Mouse (Mus musculus): ENCODE measurements around the gene Stil. TPM values are rescaled to one million over a fixed set of nuclear protein-coding genes. Genes with fewer than 3 reads are reported as not detected.

The Stil gene
- polyA plus RNA-seq, 1 experiment from 2014 or later, result 16.2 TPM

DNA sequence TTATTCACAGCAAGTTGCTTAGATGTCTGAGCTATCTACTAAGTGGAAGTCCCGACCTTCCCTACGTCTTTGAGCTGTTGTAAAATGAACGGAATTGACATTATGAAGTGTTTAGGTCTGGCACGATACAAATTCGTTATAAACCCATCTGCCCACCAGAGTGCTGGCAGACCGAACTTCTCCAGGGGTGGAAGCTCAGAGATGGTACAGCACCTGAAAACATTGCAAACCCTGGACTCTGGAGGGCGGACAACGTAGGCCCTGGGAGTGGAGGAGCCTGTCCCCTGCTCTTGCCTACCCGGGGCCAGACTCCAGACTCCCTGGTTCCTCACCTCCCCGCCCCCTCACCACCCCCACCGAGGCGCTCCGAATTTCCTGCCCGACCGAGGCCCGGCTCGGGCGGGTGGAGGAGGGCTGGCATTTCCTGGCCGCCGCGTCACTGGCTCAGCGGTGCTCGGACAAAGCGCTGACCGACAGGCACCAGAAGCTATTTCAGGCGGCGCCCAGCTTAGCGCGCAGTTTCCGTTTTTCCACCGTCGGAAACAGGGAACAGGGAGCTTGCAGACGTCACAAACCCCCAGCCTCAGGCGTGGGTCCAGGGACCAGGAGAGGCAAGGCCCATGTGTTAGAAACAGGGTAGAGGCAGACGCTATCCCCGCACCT lies 52.5 kb downstream of the Stil start:
- H3K4me1 ChIP-seq (ENCODE audit: control insufficient read depth, insufficient read depth, low read length), result peaks cover 13% of the 10 kb centered on the region
- peaks cover 44% of the 10 kb centered on the region for H3K27me3 ChIP-seq (ENCODE audit: control insufficient read depth, insufficient read depth, low read length)
- H3K4me2 ChIP-seq (replicated peaks; ENCODE audit: low read depth, low read length), result peak overlapping the region; percentile 34
- WGBS, result under 1% methylated on average over 36 of the region's 36 CpGs
- H3K9ac ChIP-seq (replicated peaks; ENCODE audit: low read depth, low read length), result no peak overlapping the region
- ATAC-seq (ENCODE audit: insufficient number of reproducible peaks, insufficient read depth, low FRiP score, low read depth), result peak; percentile 59
- no peaks in the 10 kb centered on the region for H3K36me3 ChIP-seq (ENCODE audit: control insufficient read depth, insufficient read depth, low read length)
- H3K4me3 ChIP-seq (ENCODE audit: low read depth, low read length), result peak overlapping the region; percentile 25
- H3K9me3 ChIP-seq (ENCODE audit: control insufficient read depth, low read depth, low read length), result no peaks in the 10 kb centered on the region
- no peak overlapping the region for H3K27ac ChIP-seq (ENCODE audit: low read length)

DNA sequence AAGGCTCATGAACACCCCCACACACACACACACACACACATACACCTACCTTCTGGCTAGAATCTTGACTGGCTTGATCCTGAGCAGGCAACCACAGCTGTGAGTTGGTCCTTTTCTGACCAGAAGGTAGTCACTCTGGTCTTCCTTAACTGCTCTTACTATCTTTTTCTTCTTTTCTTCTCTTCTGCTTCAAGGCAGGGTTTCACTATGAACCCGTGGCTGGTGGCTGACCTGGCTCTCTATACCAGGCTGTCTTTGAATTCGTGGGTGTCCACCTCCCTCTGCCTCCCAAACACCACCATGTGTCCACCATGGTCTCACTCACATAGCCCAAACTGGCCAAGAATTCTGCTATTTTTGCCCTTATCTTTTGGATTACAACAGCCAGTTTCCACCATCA lies 55.1 kb downstream of the Stil start:
- H3K4me2 ChIP-seq (replicated peaks; ENCODE audit: low read depth, low read length), result no peak overlapping the region
- H3K9me3 ChIP-seq (ENCODE audit: control insufficient read depth, low read depth, low read length), result no peaks in the 10 kb centered on the region
- 6% methylated on average over 2 of the region's 2 CpGs for WGBS
- H3K27ac ChIP-seq (ENCODE audit: low read length), result no peak overlapping the region
- H3K9ac ChIP-seq (replicated peaks; ENCODE audit: low read depth, low read length), result no peak overlapping the region
- H3K4me3 ChIP-seq (ENCODE audit: low read depth, low read length), result no peak overlapping the region
- peaks cover 57% of the 10 kb centered on the region for H3K27me3 ChIP-seq (ENCODE audit: control insufficient read depth, insufficient read depth, low read length)
- peaks cover 13% of the 10 kb centered on the region for H3K4me1 ChIP-seq (ENCODE audit: control insufficient read depth, insufficient read depth, low read length)
- H3K36me3 ChIP-seq (ENCODE audit: control insufficient read depth, insufficient read depth, low read length), result no peaks in the 10 kb centered on the region
- ATAC-seq (ENCODE audit: insufficient number of reproducible peaks, insufficient read depth, low FRiP score, low read depth), result no peak

DNA sequence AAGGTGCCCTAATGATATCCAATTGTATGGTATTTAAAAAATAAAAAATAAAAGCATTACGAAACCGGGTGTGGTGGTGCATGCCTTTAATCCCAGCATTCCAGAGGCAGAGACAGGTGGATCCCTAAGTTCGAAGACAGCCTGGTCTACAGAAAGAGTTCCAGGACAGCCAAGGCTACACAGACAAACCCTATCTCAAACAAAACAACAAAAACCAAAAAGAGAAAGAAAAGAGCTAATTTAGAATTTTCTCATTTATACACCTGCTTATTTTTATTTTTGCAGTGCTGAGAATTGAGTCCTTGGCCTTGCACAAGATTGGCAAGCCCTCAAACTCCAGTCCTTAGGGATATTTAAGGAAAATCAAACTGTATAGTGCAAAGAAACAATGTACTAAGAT lies 55.7 kb downstream of the Stil start:
- H3K4me2 ChIP-seq (replicated peaks; ENCODE audit: low read depth, low read length), result no peak overlapping the region

DNA sequence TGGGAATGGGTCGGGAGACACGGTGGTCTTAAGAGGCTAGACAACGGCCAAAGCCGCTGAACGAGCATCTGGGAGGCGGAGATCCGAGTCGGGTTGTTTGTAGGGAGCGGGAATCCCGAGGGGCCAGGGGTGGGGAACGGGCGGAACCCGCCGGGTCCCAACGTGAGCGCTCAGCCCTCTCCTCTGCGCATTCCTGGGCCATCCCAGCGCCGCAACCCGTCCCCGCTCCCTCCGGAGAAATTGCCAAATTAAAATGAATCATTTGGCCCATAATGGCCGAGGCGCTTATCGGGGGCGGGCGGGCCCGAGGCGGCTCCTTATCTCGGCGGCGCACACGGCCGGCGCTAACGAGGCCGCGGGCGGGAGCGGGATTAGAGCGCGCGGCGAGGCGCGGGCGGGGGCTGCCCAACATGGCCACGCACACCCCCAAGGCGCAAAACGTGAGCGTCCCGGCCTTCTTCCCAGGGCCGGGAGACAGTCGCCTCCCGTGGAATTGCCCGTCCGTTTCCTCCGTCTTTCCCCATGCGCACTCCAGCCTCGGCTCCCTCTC lies 56.5 kb downstream of the Stil start, which contains the start of gene Tal1:
Gene Tal1, plus strand, starts transcription at position 56 of the 550 bp plus-strand sequence.
- Histone ChIP-seq H3K27ac (ENCODE audit: low read length) (peak within 1 kb of the TSS; percentile 44; the same call in 1 of the 2 replicates), H3K9me3 (ENCODE audit: control insufficient read depth, low read depth, low read length) (no peaks in the 10 kb centered on the region), H3K27me3 (ENCODE audit: control insufficient read depth, insufficient read depth, low read length) (peaks cover 62% of the 10 kb centered on the region), H3K4me2 (replicated peaks; ENCODE audit: low read depth, low read length) (peak within 1 kb of the TSS; percentile 54), H3K36me3 (ENCODE audit: control insufficient read depth, insufficient read depth, low read length) (no peaks in the 10 kb centered on the region), H3K4me3 (ENCODE audit: low read depth, low read length) (peak within 1 kb of the TSS; percentile 34), H3K4me1 (ENCODE audit: control insufficient read depth, insufficient read depth, low read length) (peaks cover 13% of the 10 kb centered on the region), H3K9ac (replicated peaks; ENCODE audit: low read depth, low read length) (no peak within 1 kb of the TSS)
- WGBS, result under 1% methylated on average over 58 of the region's 60 CpGs
- peak; percentile 56; the same call in 1 of the 2 replicates for ATAC-seq (ENCODE audit: insufficient number of reproducible peaks, insufficient read depth, low FRiP score, low read depth)

More for the DNA sequence above, 55.7 kb downstream of the Stil start:
- Histone ChIP-seq H3K27ac (ENCODE audit: low read length) (no peak overlapping the region), H3K4me1 (ENCODE audit: control insufficient read depth, insufficient read depth, low read length) (peaks cover 13% of the 10 kb centered on the region), H3K36me3 (ENCODE audit: control insufficient read depth, insufficient read depth, low read length) (no peaks in the 10 kb centered on the region), H3K9me3 (ENCODE audit: control insufficient read depth, low read depth, low read length) (no peaks in the 10 kb centered on the region), H3K4me3 (ENCODE audit: low read depth, low read length) (no peak overlapping the region), H3K27me3 (ENCODE audit: control insufficient read depth, insufficient read depth, low read length) (peaks cover 60% of the 10 kb centered on the region), H3K9ac (replicated peaks; ENCODE audit: low read depth, low read length) (no peak overlapping the region)
- WGBS, result 25% methylated on average over 3 of the region's 3 CpGs
- no peak for ATAC-seq (ENCODE audit: insufficient number of reproducible peaks, insufficient read depth, low FRiP score, low read depth)

DNA sequence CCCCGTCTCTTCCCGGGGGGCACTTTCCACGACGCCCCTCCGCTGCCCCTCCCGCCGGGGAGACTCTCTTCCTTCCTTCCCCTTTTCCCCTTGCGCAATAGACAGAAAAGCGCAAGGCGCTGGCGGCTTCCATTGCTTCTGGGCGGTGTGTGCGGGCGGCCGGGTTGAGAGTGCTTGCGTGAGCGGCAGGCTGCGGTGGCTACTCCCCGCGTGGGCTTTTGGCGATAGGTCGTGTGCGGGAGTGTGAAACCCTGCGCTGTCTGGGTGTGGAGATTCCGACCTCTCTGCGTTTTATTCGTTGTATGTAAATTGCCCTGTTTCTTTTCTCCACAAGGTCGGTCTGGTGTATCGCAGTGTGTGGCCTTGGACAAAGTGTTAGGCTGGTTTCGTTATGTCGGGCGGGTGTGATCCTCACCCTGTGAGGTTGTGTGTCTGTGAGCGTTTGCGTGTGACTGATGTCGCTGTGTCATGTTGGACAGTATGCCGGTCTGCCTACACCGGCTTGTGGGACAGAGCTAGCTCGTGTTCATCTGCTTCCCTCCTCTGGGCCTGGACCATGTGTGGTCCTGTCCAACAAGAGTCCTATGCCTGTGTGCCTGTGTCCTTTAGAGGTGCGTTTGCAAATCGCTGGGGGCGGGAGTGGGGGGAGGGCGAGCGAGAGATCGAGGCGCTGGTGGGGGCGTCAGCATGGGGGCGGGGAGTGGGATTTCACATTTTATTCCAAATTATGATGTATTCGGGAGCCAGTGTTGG lies 57.1 kb downstream of the Stil start:
- Histone ChIP-seq H3K36me3 (ENCODE audit: control insufficient read depth, insufficient read depth, low read length) (no peaks in the 10 kb centered on the region), H3K9ac (replicated peaks; ENCODE audit: low read depth, low read length) (no peak overlapping the region), H3K9me3 (ENCODE audit: control insufficient read depth, low read depth, low read length) (no peaks in the 10 kb centered on the region), H3K27ac (ENCODE audit: low read length) (peak overlapping the region; percentile 44; the same call in 1 of the 2 replicates), H3K27me3 (ENCODE audit: control insufficient read depth, insufficient read depth, low read length) (peaks cover 61% of the 10 kb centered on the region), H3K4me3 (ENCODE audit: low read depth, low read length) (peak overlapping the region; percentile 34), H3K4me1 (ENCODE audit: control insufficient read depth, insufficient read depth, low read length) (peaks cover 13% of the 10 kb centered on the region), H3K4me2 (replicated peaks; ENCODE audit: low read depth, low read length) (peak overlapping the region; percentile 54)
- WGBS, result under 1% methylated on average over 48 of the region's 48 CpGs
- ATAC-seq (ENCODE audit: insufficient number of reproducible peaks, insufficient read depth, low FRiP score, low read depth), result peak; percentile 31; the same call in 1 of the 2 replicates

DNA sequence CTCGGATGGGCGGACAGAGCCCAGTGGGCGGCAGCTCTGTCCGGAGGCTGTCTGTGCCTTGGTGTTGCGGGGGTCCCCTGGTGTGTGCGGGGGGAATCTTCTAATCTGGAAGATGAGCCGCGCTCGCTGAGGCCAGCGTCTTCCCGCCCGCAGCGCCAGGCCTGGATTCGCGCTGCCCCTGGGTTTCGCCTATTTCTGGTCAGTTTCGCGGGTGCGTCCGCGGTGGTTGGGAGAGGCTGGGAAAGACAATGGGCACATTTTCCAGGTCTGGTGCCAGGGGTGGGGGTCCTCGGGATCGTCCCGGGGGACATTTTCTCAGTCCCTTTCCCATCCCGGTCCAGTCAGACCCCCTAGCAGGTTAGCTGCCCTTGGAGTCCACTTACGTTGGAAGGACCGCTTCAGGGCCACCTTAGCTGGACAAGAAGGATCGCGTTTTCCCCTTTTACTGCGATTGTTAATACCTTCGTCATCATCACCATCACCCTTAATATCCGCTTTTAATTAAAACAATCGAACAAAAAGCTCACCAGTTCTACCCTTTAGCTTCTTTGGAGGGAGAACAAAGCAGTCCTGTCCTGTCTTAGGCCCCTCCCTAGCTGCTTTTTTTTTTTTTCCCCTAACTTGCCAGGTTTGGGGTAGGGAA lies 57.8 kb downstream of the Stil start:
- Histone ChIP-seq H3K9ac (replicated peaks; ENCODE audit: low read depth, low read length) (no peak overlapping the region), H3K27ac (ENCODE audit: low read length) (peak overlapping the region; percentile 44; the same call in 1 of the 2 replicates), H3K9me3 (ENCODE audit: control insufficient read depth, low read depth, low read length) (no peaks in the 10 kb centered on the region), H3K4me1 (ENCODE audit: control insufficient read depth, insufficient read depth, low read length) (peaks cover 12% of the 10 kb centered on the region), H3K36me3 (ENCODE audit: control insufficient read depth, insufficient read depth, low read length) (no peaks in the 10 kb centered on the region), H3K4me2 (replicated peaks; ENCODE audit: low read depth, low read length) (no peak overlapping the region), H3K4me3 (ENCODE audit: low read depth, low read length) (peak overlapping the region; percentile 34; the same call in 1 of the 2 replicates), H3K27me3 (ENCODE audit: control insufficient read depth, insufficient read depth, low read length) (peaks cover 63% of the 10 kb centered on the region)
- no peak for ATAC-seq (ENCODE audit: insufficient number of reproducible peaks, insufficient read depth, low FRiP score, low read depth)
- 1% methylated on average over 33 of the region's 33 CpGs for WGBS

DNA sequence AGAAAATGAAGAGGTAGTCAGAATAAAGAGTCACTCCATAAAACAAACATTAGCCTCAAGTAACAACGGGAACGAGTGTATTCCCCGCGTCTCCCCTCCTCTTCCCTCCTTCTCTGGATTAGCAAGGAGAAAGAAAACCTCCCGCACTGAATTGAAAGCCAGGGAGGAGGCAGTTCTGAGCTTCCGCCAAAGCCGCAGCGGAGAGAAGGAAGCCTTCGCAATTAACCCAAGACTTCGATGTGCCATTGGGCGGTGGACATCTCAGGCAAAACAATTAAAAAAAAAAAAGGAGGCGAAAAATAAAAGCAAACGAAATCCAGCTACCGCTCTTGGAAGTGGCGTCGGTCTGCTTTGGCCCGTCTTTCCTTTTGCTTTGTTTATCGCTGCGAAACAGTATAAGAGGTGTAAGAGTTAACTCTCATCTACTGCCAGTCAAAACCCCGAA lies 58.4 kb downstream of the Stil start:
- WGBS, result 2% methylated on average over 20 of the region's 20 CpGs
- H3K27ac ChIP-seq (ENCODE audit: low read length), result no peak overlapping the region
- peak overlapping the region; percentile 34; the same call in 1 of the 2 replicates for H3K4me3 ChIP-seq (ENCODE audit: low read depth, low read length)
- no peak for ATAC-seq (ENCODE audit: insufficient number of reproducible peaks, insufficient read depth, low FRiP score, low read depth)
- peaks cover 67% of the 10 kb centered on the region for H3K27me3 ChIP-seq (ENCODE audit: control insufficient read depth, insufficient read depth, low read length)
- H3K4me1 ChIP-seq (ENCODE audit: control insufficient read depth, insufficient read depth, low read length), result peaks cover 12% of the 10 kb centered on the region
- H3K4me2 ChIP-seq (replicated peaks; ENCODE audit: low read depth, low read length), result no peak overlapping the region
- no peak overlapping the region for H3K9ac ChIP-seq (replicated peaks; ENCODE audit: low read depth, low read length)
- no peaks in the 10 kb centered on the region for H3K9me3 ChIP-seq (ENCODE audit: control insufficient read depth, low read depth, low read length)
- no peaks in the 10 kb centered on the region for H3K36me3 ChIP-seq (ENCODE audit: control insufficient read depth, insufficient read depth, low read length)
